In the genomic region with DNA sequence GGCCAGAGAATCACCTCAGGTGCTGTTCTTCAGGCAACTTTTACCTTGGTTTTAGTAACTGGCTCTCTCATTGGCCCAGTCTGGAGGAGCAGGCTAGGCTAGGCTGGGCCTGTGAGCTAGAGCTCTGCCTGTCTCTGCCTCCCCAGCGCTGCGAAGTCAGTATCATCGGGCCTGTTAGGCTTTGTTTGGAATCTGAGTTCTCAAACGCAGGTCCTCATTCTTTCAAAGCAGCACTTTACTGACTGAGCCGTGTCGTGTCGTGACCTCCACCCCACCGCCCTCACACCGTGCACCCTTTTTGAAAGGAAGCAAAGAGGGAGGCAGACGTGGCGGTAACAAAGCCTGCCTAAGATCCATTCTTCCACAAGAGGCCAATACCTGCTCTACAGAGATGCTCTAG, we compare ENCODE assay signal across 8 mouse cellular contexts. TPM values are rescaled to one million over a fixed set of nuclear protein-coding genes. Genes with fewer than 3 reads are reported as not detected.
DNase-seq lines count a peak whose midpoint lies in the region; ATAC-seq lines count a peak whose summit lies in the region.

No protein-coding gene starts in this region.

- WGBS in forebrain, embryonic 14.5 days = 33% methylated on average over 11 of the region's 11 CpGs
- 62% methylated on average over 11 of the region's 11 CpGs for WGBS in liver, embryonic 12.5 days (ENCODE audit: insufficient replicate concordance)
- WGBS in stomach, embryonic 16.5 days = 44% methylated on average over 11 of the region's 11 CpGs

- H3K9me3 ChIP-seq in forebrain, embryonic 14.5 days (replicated peaks; ENCODE audit: control insufficient read depth, low read length) = no peaks in the 10 kb centered on the region
- 0 out of 2 replicates have a peak, but pooled peaks cover 1% of the 10 kb centered on the region for H3K9me3 ChIP-seq in liver, embryonic 12.5 days (replicated peaks)
- H3K9me3 ChIP-seq in stomach, embryonic 16.5 days (replicated peaks; ENCODE audit: control insufficient read depth, low read length) = no peaks in the 10 kb centered on the region

- DNase-seq in cerebellum, adult 18-20 months = peak; percentile 17 to 27
- no peak for DNase-seq in forebrain, embryonic 14.5 days (ENCODE audit: low spot score)
- no peak for DNase-seq in embryo, embryonic 11 days
- DNase-seq in B cell, adult 2 months = no peak

- peak overlapping the region; percentile 90 for H3K4me2 ChIP-seq in forebrain, embryonic 14.5 days (ENCODE audit: low read length)
- peak overlapping the region; percentile 78 for H3K4me2 ChIP-seq in liver, embryonic 12.5 days
- H3K4me2 ChIP-seq in stomach, embryonic 16.5 days (ENCODE audit: low read depth, low read length) = peak overlapping the region; percentile 60

- H3K4me3 ChIP-seq in forebrain, embryonic 14.5 days (ENCODE audit: low read depth, low read length) = peak overlapping the region; percentile 97
- peak overlapping the region; percentile 95 for H3K4me3 ChIP-seq in liver, embryonic 12.5 days
- H3K4me3 ChIP-seq in stomach, embryonic 16.5 days (replicated peaks; ENCODE audit: low read length) = peak overlapping the region; percentile 94

- H3K36me3 ChIP-seq in forebrain, embryonic 14.5 days (ENCODE audit: control insufficient read depth, insufficient read depth, low read length) = no peaks in the 10 kb centered on the region
- peaks cover 8% of the 10 kb centered on the region for H3K36me3 ChIP-seq in liver, embryonic 12.5 days
- no peaks in the 10 kb centered on the region for H3K36me3 ChIP-seq in stomach, embryonic 16.5 days (ENCODE audit: control insufficient read depth, insufficient read depth, low read length)

- H3K9ac ChIP-seq in forebrain, embryonic 14.5 days (ENCODE audit: low read length) = peak overlapping the region; percentile 61
- peak overlapping the region; percentile 73 for H3K9ac ChIP-seq in liver, embryonic 12.5 days
- peak overlapping the region; percentile 66 for H3K9ac ChIP-seq in stomach, embryonic 16.5 days (ENCODE audit: low read length)

- ATAC-seq in cerebellum, adult (ENCODE audit: insufficient number of reproducible peaks, low FRiP score, low TSS enrichment) = no peak
- ATAC-seq in CD4-positive, CD25-positive, alpha-beta regulatory T cell, adult 4 months = peak; percentile 8
- ATAC-seq in forebrain, embryonic 14.5 days = no peak
- no peak for ATAC-seq in liver, embryonic 12.5 days
- ATAC-seq in stomach, embryonic 16.5 days (ENCODE audit: insufficient read depth, low FRiP score) = no peak

- H3K4me1 ChIP-seq in forebrain, embryonic 14.5 days (ENCODE audit: control insufficient read depth, insufficient read depth, low read length) = peaks cover 21% of the 10 kb centered on the region
- peaks cover 37% of the 10 kb centered on the region for H3K4me1 ChIP-seq in liver, embryonic 12.5 days
- H3K4me1 ChIP-seq in stomach, embryonic 16.5 days (ENCODE audit: control insufficient read depth, insufficient read depth, low read length) = peaks cover 12% of the 10 kb centered on the region

- H3K27me3 ChIP-seq in forebrain, embryonic 14.5 days (replicated peaks; ENCODE audit: control insufficient read depth, insufficient read depth, low read length) = no peaks in the 10 kb centered on the region
- H3K27me3 ChIP-seq in liver, embryonic 12.5 days (replicated peaks) = no peaks in the 10 kb centered on the region
- H3K27me3 ChIP-seq in stomach, embryonic 16.5 days (ENCODE audit: control insufficient read depth, insufficient read depth, low read length) = no peaks in the 10 kb centered on the region

- peak overlapping the region; percentile 18; the same call in 1 of the 2 replicates for H3K27ac ChIP-seq in forebrain, embryonic 14.5 days (ENCODE audit: low read depth, low read length)
- H3K27ac ChIP-seq in liver, embryonic 12.5 days = peak overlapping the region; percentile 79
- H3K27ac ChIP-seq in stomach, embryonic 16.5 days (ENCODE audit: low read length) = peak overlapping the region; percentile 76

RNA-seq across cellular contexts. Expression of a gene that starts 0.9 kb away (rescaled TPM):
- polyA plus RNA-seq in CD4-positive, CD25-positive, alpha-beta regulatory T cell, adult 4 months (2017; shearing (Covaris generic)) = 10 to 100 TPM; 69.2 to 76.3 TPM
- polyA plus RNA-seq in forebrain, embryonic 14.5 days (2014; fragmentation: Nextera tagmentation; extraction: Ambion mirVana) = 28.3 and 30.4 TPM in 2 replicates
- polyA plus RNA-seq in liver, embryonic 12.5 days (2016; fragmentation: Nextera tagmentation; extraction: Ambion mirVana) = 35.9 and 42.2 TPM in 2 replicates
- polyA plus RNA-seq in stomach, embryonic 16.5 days (2015; fragmentation: Nextera tagmentation; extraction: Ambion mirVana) = 84.3 and 98.6 TPM in 2 replicates

Comparison
In these comparisons a context has a peak if more than half of its experiments do, and no peak if none do; other contexts are left out.
1. DNase-seq: peak in cerebellum, adult 18-20 months (2 of 2); none in forebrain, embryonic 14.5 days (single experiment), embryo, embryonic 11 days (single experiment) and B cell, adult 2 months (0 of 2).
2. H3K27ac ChIP-seq: peak in every context shown above with its lines; median percentile 79 in liver, embryonic 12.5 days; 76 in stomach, embryonic 16.5 days; 18 in forebrain, embryonic 14.5 days.
3. Peak in every context shown above with its lines, with median percentiles within 50 percentile points of each other: H3K4me2 ChIP-seq, H3K4me3 ChIP-seq and H3K9ac ChIP-seq.